Comparison of ENCODE assay signal across 8 mouse cellular contexts in the genomic region with DNA sequence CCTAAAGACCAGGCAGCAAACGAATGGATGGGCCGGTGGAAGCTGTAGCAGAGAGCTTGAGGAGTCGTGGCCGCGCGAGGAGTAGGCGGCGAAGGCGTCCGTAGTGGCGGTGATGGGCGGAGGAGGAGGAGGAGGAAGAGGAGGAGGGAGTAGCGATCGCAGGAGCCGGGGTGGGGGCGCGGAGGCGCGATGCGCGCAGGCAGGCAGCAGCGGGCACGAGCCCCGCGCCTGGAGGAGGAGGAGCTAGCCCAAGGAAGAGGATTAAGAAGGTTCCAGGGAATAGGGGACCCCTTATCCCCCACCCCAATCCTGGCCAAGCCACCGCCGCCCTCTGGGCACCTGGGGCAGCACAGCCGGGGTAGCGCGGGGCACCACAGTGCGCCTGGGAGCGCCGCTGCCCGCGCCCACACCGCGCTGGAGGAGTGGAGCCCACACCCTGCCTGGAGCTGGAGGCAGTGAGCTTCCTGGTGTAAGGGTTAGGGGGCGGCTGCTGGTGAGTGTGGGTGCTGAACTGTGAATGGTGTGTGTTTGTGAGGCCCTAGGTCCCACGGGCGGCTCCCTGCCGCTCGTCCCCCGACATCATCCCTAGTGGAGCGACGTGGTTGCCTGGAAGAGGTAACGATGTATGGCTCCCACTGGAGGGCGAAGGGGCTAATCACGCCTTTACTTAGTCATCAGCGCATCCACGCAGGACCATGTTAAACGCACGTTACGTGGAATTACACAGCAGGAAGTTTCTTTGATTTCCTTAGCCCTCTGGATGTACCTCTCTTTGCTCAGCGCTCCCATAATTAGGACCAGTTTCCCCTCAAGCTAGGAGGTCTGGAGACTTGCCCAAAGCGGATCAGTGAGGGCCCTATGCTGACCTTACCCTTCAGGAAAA. TPM values are rescaled to one million over a fixed set of nuclear protein-coding genes. Genes with fewer than 3 reads are reported as not detected.
DNase-seq lines count a peak whose midpoint lies in the region; ATAC-seq lines count a peak whose summit lies in the region.

A gene (minus strand): TSS at position 125 of the 883 bp plus-strand sequence.

- peak within 1 kb of the TSS; percentile 75 for H3K4me3 ChIP-seq in hindbrain, embryonic 11.5 days (ENCODE audit: low read depth, low read length)
- peak within 1 kb of the TSS; percentile 79 for H3K4me3 ChIP-seq in midbrain, embryonic 14.5 days (replicated peaks; ENCODE audit: low read depth, low read length)

- no peaks in the 10 kb centered on the region for H3K27me3 ChIP-seq in hindbrain, embryonic 11.5 days (ENCODE audit: control insufficient read depth, insufficient read depth, low read length)
- H3K27me3 ChIP-seq in midbrain, embryonic 14.5 days (ENCODE audit: control insufficient read depth, insufficient read depth, low read length), result no peaks in the 10 kb centered on the region

- peak; percentile 93 for ATAC-seq in hindbrain, embryonic 11.5 days (ENCODE audit: low FRiP score)
- peak; percentile 87 for ATAC-seq in midbrain, embryonic 14.5 days (ENCODE audit: low FRiP score, low TSS enrichment)

- peak within 1 kb of the TSS; percentile 77 for H3K4me2 ChIP-seq in hindbrain, embryonic 11.5 days (replicated peaks; ENCODE audit: low read depth, low read length)
- peak within 1 kb of the TSS; percentile 85 for H3K4me2 ChIP-seq in midbrain, embryonic 14.5 days (ENCODE audit: low read length)

- H3K9me3 ChIP-seq in hindbrain, embryonic 11.5 days (ENCODE audit: control insufficient read depth, low read length), result no peaks in the 10 kb centered on the region
- no peaks in the 10 kb centered on the region for H3K9me3 ChIP-seq in midbrain, embryonic 14.5 days (ENCODE audit: control insufficient read depth, low read length)

- H3K9ac ChIP-seq in hindbrain, embryonic 11.5 days (ENCODE audit: low read depth, low read length), result peak within 1 kb of the TSS; percentile 77
- H3K9ac ChIP-seq in midbrain, embryonic 14.5 days (replicated peaks; ENCODE audit: low read length), result peak within 1 kb of the TSS; percentile 87

- WGBS in hindbrain, embryonic 11.5 days, result under 1% methylated on average over 48 of the region's 55 CpGs
- under 1% methylated on average over 45 of the region's 55 CpGs for WGBS in midbrain, embryonic 14.5 days

- H3K36me3 ChIP-seq in hindbrain, embryonic 11.5 days (ENCODE audit: control insufficient read depth, insufficient read depth, low read length), result no peaks in the 10 kb centered on the region
- no peaks in the 10 kb centered on the region for H3K36me3 ChIP-seq in midbrain, embryonic 14.5 days (ENCODE audit: control insufficient read depth, insufficient read depth, low read length)

- peak; percentile 16 to 21 for DNase-seq in gastrocnemius, postnatal 4 days (ENCODE audit: low spot score in 2 of 2)
- DNase-seq in gastrocnemius, postnatal 25 days, result no peak
- peak; percentile 43 for DNase-seq in Muller cell, postnatal 12 days (ENCODE audit: inconsistent ontology term)
- DNase-seq in embryo, embryonic 11 days, result peak; percentile 68
- peak; percentile 72 for DNase-seq in hindbrain, embryonic 11.5 days (ENCODE audit: low spot score)
- DNase-seq in left cerebral cortex, adult 18-20 months (ENCODE audit: low spot score in 2 of 2), result peak; percentile 68 to 84
- peak; percentile 85 for DNase-seq in midbrain, embryonic 14.5 days
- DNase-seq in yolk sac, embryonic 10.5 days (ENCODE audit: low spot score), result peak; percentile 3

- H3K4me1 ChIP-seq in hindbrain, embryonic 11.5 days (replicated peaks; ENCODE audit: control insufficient read depth, insufficient read depth, low read length), result no peaks in the 10 kb centered on the region
- H3K4me1 ChIP-seq in midbrain, embryonic 14.5 days (ENCODE audit: control insufficient read depth, insufficient read depth, low read length), result peaks cover 12% of the 10 kb centered on the region; the same call in 1 of the 2 replicates

- 0 out of 2 replicates have a peak within 1 kb of the TSS, but pooled peaks have one; percentile 30 for H3K27ac ChIP-seq in hindbrain, embryonic 11.5 days (ENCODE audit: low read depth, low read length)
- H3K27ac ChIP-seq in midbrain, embryonic 14.5 days (replicated peaks; ENCODE audit: low read depth, low read length), result peak within 1 kb of the TSS; percentile 94

RNA-seq across cellular contexts. Expression of the gene that starts here (rescaled TPM):
- total RNA-seq in gastrocnemius, postnatal 4 days (2021), result 1 to 10 TPM in 1 of 2 experiments, under 1 TPM in 1; 0.91 to 1.0 TPM
- under 1 TPM; 0.20 to 0.48 TPM for total RNA-seq in gastrocnemius, postnatal 25 days (2021)
- polyA plus RNA-seq in hindbrain, embryonic 11.5 days (2014; fragmentation: Nextera tagmentation; extraction: Ambion mirVana), result 3.5 and 4.3 TPM in 2 replicates
- 10 to 100 TPM; 78.7 to 90.5 TPM for total RNA-seq in left cerebral cortex, adult 18-20 months (2021)
- 37.9 and 38.3 TPM in 2 replicates for polyA plus RNA-seq in midbrain, embryonic 14.5 days (2014; fragmentation: Nextera tagmentation; extraction: Ambion mirVana)

Comparison
In these comparisons a context has a peak if more than half of its experiments do, and no peak if none do; other contexts are left out.
1. RNA of the gene that starts here (total RNA-seq): 78.7 to 90.5 TPM in left cerebral cortex, adult 18-20 months; 0.91 to 1.0 TPM in gastrocnemius, postnatal 4 days and 0.20 to 0.48 TPM in gastrocnemius, postnatal 25 days; every median in the first group is over 10 times any median in the second.